Mouse (Mus musculus): Measurements from ENCODE around the gene Ctf1. TPM values are rescaled to one million over a fixed set of nuclear protein-coding genes. Genes with fewer than 3 reads are reported as not detected.

The Ctf1 gene
- total RNA-seq, 1 experiment = 3.0 TPM

- no peaks in the 10 kb centered on the region for H3K9me3 ChIP-seq (ENCODE audit: control insufficient read depth, insufficient read depth, low read depth, low read length)
- no peaks in the 10 kb centered on the region for H3K36me3 ChIP-seq (ENCODE audit: control insufficient read depth, insufficient read depth, low read length, poor library complexity, severe bottlenecking)
- no peak overlapping the region for H3K9ac ChIP-seq (ENCODE audit: insufficient read depth, low read depth, low read length, poor library complexity, severe bottlenecking)
- H3K4me1 ChIP-seq (ENCODE audit: control insufficient read depth in 2 of 2, insufficient read depth in 2 of 2, low read length in 2 of 2, poor library complexity in 1 of 2) = peaks cover 0 to 9% of the 10 kb centered on the region in 2 experiments; a peak in 2 of 4 replicates
- TF ChIP-seq ZNF384 (IDR thresholded peaks at IDR 0.05; ENCODE audit: low read depth, low read length) (no peak), MAFK (IDR thresholded peaks at IDR 0.05; ENCODE audit: insufficient read depth, low read depth, low read length) (no peak), HCFC1 (IDR thresholded peaks at IDR 0.05; ENCODE audit: borderline replicate concordance, insufficient read depth, low read length) (no peak), CHD2 (IDR thresholded peaks at IDR 0.05; ENCODE audit: low read depth, low read length) (no peak), ZC3H11A (IDR thresholded peaks at IDR 0.05; ENCODE audit: borderline replicate concordance, low read depth, low read length) (no peak)
- in situ Hi-C loops (cut with MboI; ENCODE audit: low sequenced_read_pairs in 2 of 2, unreplicated experiment in 2 of 2) = no loop called here
- no peak overlapping the region for H3K27ac ChIP-seq (ENCODE audit: insufficient read depth, low read depth, low read length, poor library complexity, severe bottlenecking)
- no peak for DNase-seq (ENCODE audit: low read depth, low spot score)
- no peak overlapping the region for H3K4me3 ChIP-seq (ENCODE audit: insufficient read depth in 1 of 2, low read depth in 1 of 2, low read length in 2 of 2, poor library complexity in 1 of 2, severe bottlenecking in 1 of 2)
Observed at GRCm38 (mm10) chr7:127681888-127682553, 30.5 kb upstream of the Ctf1 start.

DNA sequence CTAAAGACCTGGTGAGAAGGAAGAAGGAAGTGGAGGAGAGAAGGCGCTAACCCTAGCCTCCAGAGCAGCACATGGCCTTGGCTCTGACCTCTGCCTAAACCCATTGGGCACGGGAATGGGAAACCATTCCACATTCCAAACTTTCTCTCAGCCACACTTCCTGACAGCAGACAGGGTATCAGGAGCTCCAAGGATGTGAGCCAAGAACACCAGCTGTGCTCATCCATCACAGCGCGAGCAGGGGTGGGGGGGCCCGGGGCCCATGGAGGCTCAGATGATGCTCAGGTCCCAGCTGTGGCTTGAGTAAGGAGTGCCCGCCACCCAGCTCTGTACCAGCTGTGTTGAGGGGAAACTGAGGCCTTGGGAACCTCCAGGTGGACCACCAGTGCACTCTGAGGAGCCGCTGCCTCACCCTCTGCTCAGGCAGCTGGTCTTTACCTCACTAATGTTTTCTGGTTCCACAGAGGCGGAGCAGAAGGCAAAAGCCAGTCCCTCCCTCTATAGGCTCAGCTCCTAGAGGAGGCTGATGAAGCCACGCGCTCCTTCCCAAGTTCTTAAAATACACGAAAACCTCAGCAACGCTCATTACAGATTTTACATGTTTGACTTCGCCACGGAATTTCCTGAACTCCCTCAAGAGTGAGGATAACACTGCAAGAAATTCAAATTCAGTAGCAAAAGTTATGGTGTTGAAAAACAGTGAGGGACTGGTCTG is 27.1 kb upstream of the Ctf1 start:
- no peak overlapping the region for H3K27ac ChIP-seq (ENCODE audit: insufficient read depth, low read depth, low read length, poor library complexity, severe bottlenecking)
- DNase-seq (ENCODE audit: low read depth, low spot score) = no peak
- H3K9me3 ChIP-seq (ENCODE audit: control insufficient read depth, insufficient read depth, low read depth, low read length) = no peaks in the 10 kb centered on the region
- no peaks in the 10 kb centered on the region for H3K36me3 ChIP-seq (ENCODE audit: control insufficient read depth, insufficient read depth, low read length, poor library complexity, severe bottlenecking)
- in situ Hi-C loops (cut with MboI; ENCODE audit: low sequenced_read_pairs in 2 of 2, unreplicated experiment in 2 of 2) = no loop called here
- H3K4me3 ChIP-seq (ENCODE audit: insufficient read depth in 1 of 2, low read depth in 1 of 2, low read length in 2 of 2, poor library complexity in 1 of 2, severe bottlenecking in 1 of 2) = no peak overlapping the region
- peaks cover 0 to 13% of the 10 kb centered on the region in 2 experiments; a peak in 1 of 4 replicates for H3K4me1 ChIP-seq (ENCODE audit: control insufficient read depth in 2 of 2, insufficient read depth in 2 of 2, low read length in 2 of 2, poor library complexity in 1 of 2)
- TF ChIP-seq ZNF384 (IDR thresholded peaks at IDR 0.05; ENCODE audit: low read depth, low read length) = no peak
- no peak for TF ChIP-seq ZC3H11A (IDR thresholded peaks at IDR 0.05; ENCODE audit: borderline replicate concordance, low read depth, low read length)
- TF ChIP-seq HCFC1 (IDR thresholded peaks at IDR 0.05; ENCODE audit: borderline replicate concordance, insufficient read depth, low read length) = no peak
- no peak for TF ChIP-seq CHD2 (IDR thresholded peaks at IDR 0.05; ENCODE audit: low read depth, low read length)
- TF ChIP-seq MAFK (IDR thresholded peaks at IDR 0.05; ENCODE audit: insufficient read depth, low read depth, low read length) = no peak
- H3K9ac ChIP-seq (ENCODE audit: insufficient read depth, low read depth, low read length, poor library complexity, severe bottlenecking) = no peak overlapping the region

GRCm38 (mm10) chr7:127686740-127687449 is 25.6 kb upstream of the Ctf1 start:
- H3K9me3 ChIP-seq (ENCODE audit: control insufficient read depth, insufficient read depth, low read depth, low read length) = no peaks in the 10 kb centered on the region
- in situ Hi-C loops (cut with MboI; ENCODE audit: low sequenced_read_pairs in 2 of 2, unreplicated experiment in 2 of 2) = no loop called here
- H3K4me3 ChIP-seq (ENCODE audit: insufficient read depth in 1 of 2, low read depth in 1 of 2, low read length in 2 of 2, poor library complexity in 1 of 2, severe bottlenecking in 1 of 2) = no peak overlapping the region
- TF ChIP-seq ZNF384 (IDR thresholded peaks at IDR 0.05; ENCODE audit: low read depth, low read length) (no peak), MAFK (IDR thresholded peaks at IDR 0.05; ENCODE audit: insufficient read depth, low read depth, low read length) (no peak), HCFC1 (IDR thresholded peaks at IDR 0.05; ENCODE audit: borderline replicate concordance, insufficient read depth, low read length) (no peak), CHD2 (IDR thresholded peaks at IDR 0.05; ENCODE audit: low read depth, low read length) (no peak), ZC3H11A (IDR thresholded peaks at IDR 0.05; ENCODE audit: borderline replicate concordance, low read depth, low read length) (no peak)
- H3K27ac ChIP-seq (ENCODE audit: insufficient read depth, low read depth, low read length, poor library complexity, severe bottlenecking) = no peak overlapping the region
- no peaks in the 10 kb centered on the region for H3K36me3 ChIP-seq (ENCODE audit: control insufficient read depth, insufficient read depth, low read length, poor library complexity, severe bottlenecking)
- H3K9ac ChIP-seq (ENCODE audit: insufficient read depth, low read depth, low read length, poor library complexity, severe bottlenecking) = no peak overlapping the region
- H3K4me1 ChIP-seq (ENCODE audit: control insufficient read depth in 2 of 2, insufficient read depth in 2 of 2, low read length in 2 of 2, poor library complexity in 1 of 2) = peaks cover 0 to 13% of the 10 kb centered on the region in 2 experiments; a peak in 1 of 4 replicates
- DNase-seq (ENCODE audit: low read depth, low spot score) = no peak

- Histone ChIP-seq H3K36me3 (ENCODE audit: control insufficient read depth, insufficient read depth, low read length, poor library complexity, severe bottlenecking) (no peaks in the 10 kb centered on the region), H3K4me1 (ENCODE audit: control insufficient read depth in 2 of 2, insufficient read depth in 2 of 2, low read length in 2 of 2, poor library complexity in 1 of 2) (peaks cover 0 to 13% of the 10 kb centered on the region in 2 experiments; a peak in 2 of 4 replicates), H3K4me3 (ENCODE audit: insufficient read depth in 1 of 2, low read depth in 1 of 2, low read length in 2 of 2, poor library complexity in 1 of 2, severe bottlenecking in 1 of 2) (no peak overlapping the region), H3K9ac (ENCODE audit: insufficient read depth, low read depth, low read length, poor library complexity, severe bottlenecking) (no peak overlapping the region), H3K9me3 (ENCODE audit: control insufficient read depth, insufficient read depth, low read depth, low read length) (no peaks in the 10 kb centered on the region), H3K27ac (ENCODE audit: insufficient read depth, low read depth, low read length, poor library complexity, severe bottlenecking) (no peak overlapping the region)
- TF ChIP-seq CHD2 (IDR thresholded peaks at IDR 0.05; ENCODE audit: low read depth, low read length) = no peak
- TF ChIP-seq ZNF384 (IDR thresholded peaks at IDR 0.05; ENCODE audit: low read depth, low read length) = no peak
- DNase-seq (ENCODE audit: low read depth, low spot score) = no peak
- in situ Hi-C loops (cut with MboI; ENCODE audit: low sequenced_read_pairs in 2 of 2, unreplicated experiment in 2 of 2) = no loop called here
Observed at GRCm38 (mm10) chr7:127688935-127689334, 23.6 kb upstream of the Ctf1 start.
